Mouse (Mus musculus) gastrocnemius, postnatal 14 days (tissue): ENCODE measurements around the gene Tex14. TPM values are rescaled to one million over a fixed set of nuclear protein-coding genes. Genes with fewer than 3 reads are reported as not detected.
A peak's percentile ranks its signal among the peaks of the same experiment; 100 is the strongest.
"Not testable (repeated sequence)": the region's sequence is repeated elsewhere in the genome, so short reads cannot be mapped to it uniquely, and the experiment has no call there.

Experiments
- DNase-seq: peaks from one replicate; pipeline ENCODE4 v3.0.0; 2021; ENCODE audit warnings: mixed read lengths
- intact Hi-C: fragments of 180-260 bp; cut with DNase I; formaldehyde crosslinking; loops from one replicate; pipeline ENCODE4 v1.15.1; 2025; ENCODE audit warnings: low total_unique reads
- total RNA-seq, 2 experiments: library from RNA; stranded (reverse); gene quantifications; 2 replicates each; pipeline ENCODE4 v1.2.3; 2021

Gene Tex14
- total RNA-seq, 2 experiments from 2014 or later, result 0.53 to 0.59 TPM

- DNase-seq, result no peak
- intact Hi-C loops, result no loop called here
Observed at GRCm38 (mm10) chr11:87465990-87466593, 61.2 kb downstream of the Tex14 start.

- no peak for DNase-seq
- intact Hi-C loops, result no loop called here
Observed at GRCm38 (mm10) chr11:87467491-87468277, 62.8 kb downstream of the Tex14 start.

- no peak for DNase-seq
- intact Hi-C loops, result no loop called here
Observed at GRCm38 (mm10) chr11:87468278-87468655, 63.4 kb downstream of the Tex14 start.

- no peak for DNase-seq
- intact Hi-C loops, result no loop called here
Observed at GRCm38 (mm10) chr11:87468706-87469315, 63.9 kb downstream of the Tex14 start.

- peak; percentile 77 for DNase-seq
- intact Hi-C loops, result not testable (repeated sequence)
Observed at GRCm38 (mm10) chr11:87470807-87471698, 66.2 kb downstream of the Tex14 start.

GRCm38 (mm10) chr11:87471699-87471997, 66.8 kb downstream of the Tex14 start:
- DNase-seq, intact Hi-C loops: not testable (repeated sequence)

- DNase-seq, intact Hi-C loops: not testable (repeated sequence)
Observed at GRCm38 (mm10) chr11:87472058-87472457, 67.2 kb downstream of the Tex14 start.

- DNase-seq, intact Hi-C loops: not testable (repeated sequence)
Observed at GRCm38 (mm10) chr11:87479172-87479571, 74.3 kb downstream of the Tex14 start.

GRCm38 (mm10) chr11:87483796-87484326, 79.0 kb downstream of the Tex14 start:
- intact Hi-C loops, result no loop called here

GRCm38 (mm10) chr11:87488948-87489347, 84.1 kb downstream of the Tex14 start:
- intact Hi-C loops, result no loop called here
- no peak for DNase-seq

More at GRCm38 (mm10) chr11:87483796-87484326, 79.0 kb downstream of the Tex14 start:
- no peak for DNase-seq

GRCm38 (mm10) chr11:87504690-87505214, 99.9 kb downstream of the Tex14 start:
- DNase-seq, result no peak
- intact Hi-C loops, result loop anchor here (5.0 to 10.0 kb wide), 2 partner anchors 70 to 292 kb away; no protein-coding TSS in a partner anchor

GRCm38 (mm10) chr11:87506502-87506901, 101.6 kb downstream of the Tex14 start:
- intact Hi-C loops, result loop anchor here (10.0 kb wide), 1 partner anchor 72 kb away; no protein-coding TSS in a partner anchor
- DNase-seq, result no peak

GRCm38 (mm10) chr11:87507043-87507442, 102.2 kb downstream of the Tex14 start:
- no peak for DNase-seq
- intact Hi-C loops, result loop anchor here (10.0 kb wide), 1 partner anchor 72 kb away; no protein-coding TSS in a partner anchor

GRCm38 (mm10) chr11:87519260-87519659, 114.4 kb downstream of the Tex14 start:
- intact Hi-C loops, result no loop called here
- peak; percentile 13 for DNase-seq

GRCm38 (mm10) chr11:87523466-87523865, 118.6 kb downstream of the Tex14 start:
- intact Hi-C loops, result no loop called here
- DNase-seq, result no peak

GRCm38 (mm10) chr11:87523967-87524366, 119.1 kb downstream of the Tex14 start:
- intact Hi-C loops, result no loop called here
- no peak for DNase-seq

GRCm38 (mm10) chr11:87524780-87525179, 119.9 kb downstream of the Tex14 start:
- intact Hi-C loops, result no loop called here

GRCm38 (mm10) chr11:87527364-87527763, 122.5 kb downstream of the Tex14 start:
- intact Hi-C loops, result no loop called here
- DNase-seq, result no peak

More at GRCm38 (mm10) chr11:87524780-87525179, 119.9 kb downstream of the Tex14 start:
- DNase-seq, result no peak

GRCm38 (mm10) chr11:87527990-87528389, 123.1 kb downstream of the Tex14 start:
- no peak for DNase-seq
- intact Hi-C loops, result no loop called here
